Mouse (Mus musculus) cerebellum, adult 2 months (tissue): ENCODE results near the gene Rapgef1.

Source experiments
- CTCF ChIP-seq: fragments of 200-500 bp; IDR thresholded peaks from 2 replicates; pipeline ENCODE4 v1.5.1; 2011; ENCODE audit warnings: low read depth, mild to moderate bottlenecking, control low read depth, low read length, moderate library complexity, borderline replicate concordance; ENCODE audit not compliant: insufficient read depth
- POLR2A ChIP-seq: fragments of 200-500 bp; IDR thresholded peaks from 2 replicates; pipeline ENCODE4 v1.6.1; 2011; ENCODE audit warnings: low read length, control low read depth, borderline replicate concordance; ENCODE audit not compliant: insufficient read depth

DNA sequence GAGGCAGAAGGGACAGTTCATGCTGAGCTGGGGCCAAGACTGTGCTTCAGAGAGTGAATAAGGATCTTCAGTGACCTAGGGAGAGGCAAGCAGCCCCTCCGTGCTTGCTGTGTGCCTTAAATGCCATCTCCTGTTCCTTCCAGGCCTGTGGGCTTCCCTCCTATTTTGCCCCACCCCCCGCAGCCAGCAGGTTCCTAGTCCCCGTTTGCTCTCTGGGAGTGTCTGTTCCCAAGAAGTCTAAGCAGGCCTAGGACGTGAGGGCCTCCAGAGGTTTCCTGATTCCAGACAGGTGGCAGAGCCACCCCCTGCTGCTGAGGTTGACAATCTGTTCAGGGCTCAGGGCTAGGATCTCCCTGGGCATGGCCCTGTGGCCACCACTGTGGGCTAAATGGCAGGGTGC is 119.3 kb downstream of the Rapgef1 start:
- no peak for TF ChIP-seq CTCF
- TF ChIP-seq POLR2A = no peak
